In genomic region chr9:61235653-61236610, GRCm38 (mm10) we compare ENCODE assay signal across 7 mouse cellular contexts.
DNase-seq lines count a peak whose midpoint lies in the region; ATAC-seq and TF ChIP-seq lines count a peak whose summit lies in the region.

No protein-coding gene starts in this region.

- peak; percentile 80 for ATAC-seq in forebrain, embryonic 16.5 days
- no peak for ATAC-seq in activated CD4-positive, CD25-positive, alpha-beta regulatory T cell, adult 4 months

- no peaks in the 10 kb centered on the region for H3K9me3 ChIP-seq in forebrain, embryonic 16.5 days (ENCODE audit: control insufficient read depth, low read length)
- no peaks in the 10 kb centered on the region for H3K9me3 ChIP-seq in midbrain, embryonic 10.5 days (replicated peaks)

- DNase-seq in right cerebral cortex, postnatal 10 days (ENCODE audit: low spot score in 2 of 2): peak; percentile 55 to 72
- DNase-seq in right cerebral cortex, postnatal 36 days (ENCODE audit: low spot score in 2 of 2): no peak
- peak; percentile 57 for DNase-seq in midbrain, embryonic 10.5 days (ENCODE audit: low spot score)
- DNase-seq in thymus, postnatal 4 days: peak; percentile 56
- DNase-seq in left cerebral cortex, adult 2 months (ENCODE audit: extremely low spot score in 1 of 2, low spot score in 2 of 2): no peak

- H3K4me1 ChIP-seq in forebrain, embryonic 16.5 days (replicated peaks; ENCODE audit: control insufficient read depth, insufficient read depth, low read length): peaks cover 19% of the 10 kb centered on the region
- peaks cover 57% of the 10 kb centered on the region for H3K4me1 ChIP-seq in midbrain, embryonic 10.5 days

- no peak overlapping the region for H3K4me3 ChIP-seq in forebrain, embryonic 16.5 days (replicated peaks; ENCODE audit: low read length)
- 0 out of 2 replicates have a peak overlapping the region, but pooled peaks have one; percentile 12 for H3K4me3 ChIP-seq in midbrain, embryonic 10.5 days
- H3K4me3 ChIP-seq in left cerebral cortex, adult 2 months: no peak overlapping the region

- H3K27ac ChIP-seq in forebrain, embryonic 16.5 days (ENCODE audit: low read length): peak overlapping the region; percentile 24; the same call in 1 of the 2 replicates
- H3K27ac ChIP-seq in midbrain, embryonic 10.5 days (replicated peaks): peak overlapping the region; percentile 81
- H3K27ac ChIP-seq in left cerebral cortex, adult 2 months: no peak overlapping the region

- no peak overlapping the region for H3K9ac ChIP-seq in forebrain, embryonic 16.5 days (replicated peaks; ENCODE audit: low read depth, low read length)

- H3K4me2 ChIP-seq in forebrain, embryonic 16.5 days (ENCODE audit: low read length): no peak overlapping the region

- WGBS in forebrain, embryonic 16.5 days: 4% methylated on average over 17 of the region's 17 CpGs
- WGBS in midbrain, embryonic 10.5 days: 25% methylated on average over 17 of the region's 17 CpGs

- intact Hi-C loops in left cerebral cortex, adult 2 months (cut with DNase I): no loop called here

- 0 out of 2 replicates have a peak, but pooled peaks cover 2% of the 10 kb centered on the region for H3K27me3 ChIP-seq in forebrain, embryonic 16.5 days (replicated peaks; ENCODE audit: control insufficient read depth, insufficient read depth, low read length)
- peaks cover 72% of the 10 kb centered on the region for H3K27me3 ChIP-seq in midbrain, embryonic 10.5 days (ENCODE audit: low read depth, poor library complexity, severe bottlenecking)

- no peak for TF ChIP-seq CTCF in left cerebral cortex, adult 2 months (IDR thresholded peaks at IDR 0.05)

- H3K36me3 ChIP-seq in forebrain, embryonic 16.5 days (ENCODE audit: control insufficient read depth, insufficient read depth): no peaks in the 10 kb centered on the region
- no peaks in the 10 kb centered on the region for H3K36me3 ChIP-seq in midbrain, embryonic 10.5 days

Comparison
In these comparisons a context has a peak if more than half of its experiments do, and no peak if none do; other contexts are left out.
1. DNase-seq: peak in right cerebral cortex, postnatal 10 days (2 of 2), midbrain, embryonic 10.5 days (single experiment) and thymus, postnatal 4 days (single experiment); none in right cerebral cortex, postnatal 36 days (0 of 2) and left cerebral cortex, adult 2 months (0 of 2).